Mouse (Mus musculus) myocyte (in vitro differentiated cells): Measurements from ENCODE around the gene Rtn4rl1.

Source experiments
- CEBPB ChIP-seq: IDR thresholded peaks from 2 replicates; pipeline ENCODE4 v1.6.1; 2011; ENCODE audit warnings: mild to moderate bottlenecking, moderate library complexity; ENCODE audit not compliant: poor library complexity, insufficient read depth, severe bottlenecking
- E2F4 ChIP-seq: IDR thresholded peaks from one replicate; pipeline ENCODE4 v1.6.1; 2011; ENCODE audit warnings: mild to moderate bottlenecking, control low read depth, moderate library complexity; ENCODE audit not compliant: insufficient read depth
- MAX ChIP-seq: IDR thresholded peaks from one replicate; pipeline ENCODE4 v1.6.1; 2011; ENCODE audit warnings: low read depth, mild to moderate bottlenecking, control low read depth
- MYOD1 ChIP-seq, 3 experiments: IDR thresholded peaks; one replicate each; pipeline ENCODE4 v1.6.1; 2011; ENCODE audit warnings: control low read depth in 2 of 3, low read depth in 2 of 3, mild to moderate bottlenecking in 2 of 3, moderate library complexity in 1 of 3; ENCODE audit not compliant: insufficient read length in 2 of 3, control insufficient read depth in 1 of 3
- MYOG ChIP-seq, 3 experiments: IDR thresholded peaks; one replicate each; pipeline ENCODE4 v1.6.1; 2011; ENCODE audit warnings: control low read depth in 2 of 3, low read depth in 2 of 3, mild to moderate bottlenecking in 2 of 3; ENCODE audit not compliant: insufficient read length in 2 of 3, control insufficient read depth in 1 of 3, insufficient read depth in 1 of 3
- POLR2A ChIP-seq: IDR thresholded peaks from one replicate; pipeline ENCODE4 v1.6.1; 2011; ENCODE audit warnings: low read depth, mild to moderate bottlenecking, control low read depth, moderate library complexity; ENCODE audit not compliant: insufficient read length
- POLR2AphosphoS2 ChIP-seq: IDR thresholded peaks from one replicate; pipeline ENCODE4 v1.6.1; 2011; ENCODE audit warnings: low read depth, control low read depth; ENCODE audit not compliant: insufficient read length
- REST ChIP-seq: IDR thresholded peaks from one replicate; pipeline ENCODE4 v1.6.1; 2011; ENCODE audit warnings: mild to moderate bottlenecking, control low read depth, moderate library complexity; ENCODE audit not compliant: insufficient read depth, insufficient read length
- SRF ChIP-seq: IDR thresholded peaks from one replicate; pipeline ENCODE4 v1.6.1; 2011; ENCODE audit warnings: low read depth; ENCODE audit not compliant: control insufficient read depth, insufficient read length
- TCF12 ChIP-seq: IDR thresholded peaks from one replicate; pipeline ENCODE4 v1.6.1; 2011; ENCODE audit warnings: mild to moderate bottlenecking, control low read depth; ENCODE audit not compliant: poor library complexity, insufficient read depth, severe bottlenecking
- TCF3 ChIP-seq: IDR thresholded peaks from one replicate; pipeline ENCODE4 v1.6.1; 2011; ENCODE audit warnings: low read depth, control low read depth; ENCODE audit not compliant: insufficient read length
- USF1 ChIP-seq: IDR thresholded peaks from one replicate; pipeline ENCODE4 v1.6.1; 2011; ENCODE audit warnings: low read depth, mild to moderate bottlenecking, control low read depth, moderate library complexity

- TF ChIP-seq TCF3 (no peak), MAX (no peak), POLR2A (no peak), USF1 (no peak), TCF12 (no peak), CEBPB (no peak), POLR2AphosphoS2 (no peak), MYOD1 (IDR thresholded peaks at IDR 0.05; ENCODE audit: control insufficient read depth in 1 of 3, insufficient read length in 2 of 3, low read depth in 2 of 3) (no peak), MYOG (IDR thresholded peaks at IDR 0.05; ENCODE audit: control insufficient read depth in 1 of 3, insufficient read depth in 1 of 3, insufficient read length in 2 of 3, low read depth in 2 of 3) (no peak), E2F4 (no peak), REST (no peak), SRF (no peak)
Measured at GRCm38 (mm10) chr11:75204472-75204871, 10.9 kb downstream of the Rtn4rl1 start.
